Mouse (Mus musculus) MEL (cell line): ENCODE measurements at regions not wholly inside any gene's neighbourhood (a gene's known extent, or its start where the extent isn't known, plus 50 kb on each side); places are given as distances from the start of the nearest gene placed in this dataset.

Source experiments
- DNase-seq: peaks from one replicate; pipeline ENCODE4 v3.0.0; 2011; ENCODE audit warnings: low read depth, low spot score
- H3K27ac ChIP-seq: 2 replicates; pipeline ENCODE4 v1.5.1; 2012; ENCODE audit warnings: low read depth, mild to moderate bottlenecking, control low read depth, low read length, moderate library complexity; ENCODE audit not compliant: control insufficient read depth
- H3K27me3 ChIP-seq, 2 experiments: fragments of 150-350 bp in 1 of 2; sonication (generic) in 1 of 2; 2 replicates each; pipeline ENCODE4 v1.6.1; 2012; ENCODE audit warnings: low read length in 2 of 2, mild to moderate bottlenecking in 2 of 2, improper control_type of control experiment in 1 of 2, moderate library complexity in 1 of 2; ENCODE audit not compliant: insufficient read depth in 2 of 2, control insufficient read depth in 1 of 2
- H3K36me3 ChIP-seq, 2 experiments: 2 replicates each; pipeline ENCODE4 v1.6.1; 2012 to 2014; ENCODE audit warnings: low read length in 2 of 2, improper control_type of control experiment in 1 of 2, inconsistent platforms in 1 of 2, mild to moderate bottlenecking in 1 of 2; ENCODE audit not compliant: insufficient read depth in 2 of 2, control insufficient read depth in 1 of 2
- H3K4me1 ChIP-seq, 2 experiments: fragments of 150-350 bp in 1 of 2; sonication (generic) in 1 of 2; 2 replicates each; pipeline ENCODE4 v1.6.1; 2012; ENCODE audit warnings: low read length in 2 of 2, improper control_type of control experiment in 1 of 2, mild to moderate bottlenecking in 1 of 2; ENCODE audit not compliant: insufficient read depth in 2 of 2, control insufficient read depth in 1 of 2
- H3K4me3 ChIP-seq, 2 experiments: fragments of 150-350 bp in 1 of 2; sonication (generic) in 1 of 2; 2 replicates each; pipeline ENCODE4 v1.5.1; 2012; ENCODE audit warnings: low read depth in 2 of 2, low read length in 2 of 2, mild to moderate bottlenecking in 2 of 2, moderate library complexity in 2 of 2, control low read depth in 1 of 2, improper control_type of control experiment in 1 of 2; ENCODE audit not compliant: control insufficient read depth in 1 of 2, insufficient read depth in 1 of 2
- H3K79me2 ChIP-seq: 2 replicates; pipeline ENCODE4 v1.6.1; 2012; ENCODE audit warnings: mild to moderate bottlenecking, low read length, moderate library complexity; ENCODE audit not compliant: control insufficient read depth, poor library complexity, insufficient read depth
- H3K9ac ChIP-seq: 2 replicates; pipeline ENCODE4 v1.6.1; 2012; ENCODE audit warnings: low read depth, mild to moderate bottlenecking, control low read depth, low read length, moderate library complexity; ENCODE audit not compliant: control insufficient read depth, poor library complexity, severe bottlenecking
- H3K9me3 ChIP-seq: fragments of 150-350 bp; sonication (generic); replicated peaks from 2 replicates; pipeline ENCODE4 v1.6.1; 2012; ENCODE audit warnings: mild to moderate bottlenecking, low read length, improper control_type of control experiment, moderate library complexity; ENCODE audit not compliant: insufficient read depth
- CTCF ChIP-seq, 3 experiments: IDR thresholded peaks in 2 of 3; conservative IDR thresholded peaks in 1 of 3; 2 replicates each; pipeline ENCODE4 v1.5.1; 2011 to 2012; ENCODE audit warnings: low read length in 3 of 3, low read depth in 2 of 3, mild to moderate bottlenecking in 2 of 3, improper control_type of control experiment in 1 of 3, inconsistent platforms in 1 of 3, mixed read lengths in 1 of 3, moderate library complexity in 1 of 3; ENCODE audit not compliant: control insufficient read depth in 1 of 3, insufficient read depth in 1 of 3, poor library complexity in 1 of 3, severe bottlenecking in 1 of 3
- E2F4 ChIP-seq: IDR thresholded peaks from 2 replicates; pipeline ENCODE4 v1.6.1; 2011; ENCODE audit warnings: low read depth, low read length, improper control_type of control experiment, borderline replicate concordance
- ELF1 ChIP-seq: IDR thresholded peaks from 2 replicates; pipeline ENCODE4 v1.6.1; 2014; ENCODE audit warnings: low read depth, mild to moderate bottlenecking, inconsistent platforms, low read length, improper control_type of control experiment, moderate library complexity
- EP300 ChIP-seq, 2 experiments: IDR thresholded peaks; 2 replicates each; pipeline ENCODE4 v1.6.1; 2011; ENCODE audit warnings: improper control_type of control experiment in 2 of 2, low read length in 2 of 2, low read depth in 1 of 2, mild to moderate bottlenecking in 1 of 2
- ETS1 ChIP-seq: IDR thresholded peaks from 2 replicates; pipeline ENCODE4 v1.6.1; 2012; ENCODE audit warnings: low read depth, mild to moderate bottlenecking, inconsistent platforms, low read length, improper control_type of control experiment, moderate library complexity
- GATA1 ChIP-seq: IDR thresholded peaks from 2 replicates; pipeline ENCODE4 v1.6.1; 2011; ENCODE audit warnings: low read depth, low read length, improper control_type of control experiment
- HCFC1 ChIP-seq: IDR thresholded peaks from 2 replicates; pipeline ENCODE4 v1.6.1; 2012; ENCODE audit warnings: low read depth, mild to moderate bottlenecking, inconsistent platforms, low read length, improper control_type of control experiment, moderate library complexity
- JUND ChIP-seq: IDR thresholded peaks from 2 replicates; pipeline ENCODE4 v1.6.1; 2011; ENCODE audit warnings: low read depth, mild to moderate bottlenecking, improper control_type of control experiment, low read length
- MAX ChIP-seq: IDR thresholded peaks from 2 replicates; pipeline ENCODE4 v1.6.1; 2011; ENCODE audit warnings: low read length, improper control_type of control experiment
- MAZ ChIP-seq: IDR thresholded peaks from 2 replicates; pipeline ENCODE4 v1.6.1; 2012; ENCODE audit warnings: low read depth, mild to moderate bottlenecking, inconsistent platforms, low read length, improper control_type of control experiment
- MEF2A ChIP-seq: IDR thresholded peaks from 2 replicates; pipeline ENCODE4 v1.6.1; 2014; ENCODE audit warnings: low read depth, mild to moderate bottlenecking, inconsistent platforms, low read length, improper control_type of control experiment; ENCODE audit not compliant: poor library complexity, insufficient replicate concordance, severe bottlenecking; ENCODE audit errors: extremely low read depth
- MXI1 ChIP-seq: IDR thresholded peaks from 2 replicates; pipeline ENCODE4 v1.6.1; 2011; ENCODE audit warnings: mild to moderate bottlenecking, low read depth, low read length, improper control_type of control experiment
- MYB ChIP-seq: IDR thresholded peaks from 2 replicates; pipeline ENCODE4 v1.6.1; 2011; ENCODE audit warnings: mild to moderate bottlenecking, low read depth, low read length, improper control_type of control experiment
- NELFE ChIP-seq: IDR thresholded peaks from 2 replicates; pipeline ENCODE4 v1.6.1; 2011; ENCODE audit warnings: low read depth, low read length, improper control_type of control experiment
- POLR2A ChIP-seq, 2 experiments: IDR thresholded peaks; 2 replicates each; pipeline ENCODE4 v1.6.1; 2011 to 2012; ENCODE audit warnings: low read length in 2 of 2, mild to moderate bottlenecking in 2 of 2, control low read depth in 1 of 2, improper control_type of control experiment in 1 of 2, low read depth in 1 of 2, moderate library complexity in 1 of 2; ENCODE audit not compliant: control insufficient read depth in 1 of 2, insufficient read depth in 1 of 2, poor library complexity in 1 of 2
- RAD21 ChIP-seq: IDR thresholded peaks from 2 replicates; pipeline ENCODE4 v1.6.1; 2011; ENCODE audit warnings: mild to moderate bottlenecking, low read depth, low read length, improper control_type of control experiment
- RCOR1 ChIP-seq: IDR thresholded peaks from 2 replicates; pipeline ENCODE4 v1.6.1; 2012; ENCODE audit warnings: low read depth, mild to moderate bottlenecking, inconsistent platforms, low read length, improper control_type of control experiment
- SIN3A ChIP-seq: IDR thresholded peaks from 2 replicates; pipeline ENCODE4 v1.6.1; 2012; ENCODE audit warnings: low read length, improper control_type of control experiment, inconsistent platforms
- SMC3 ChIP-seq: IDR thresholded peaks from 2 replicates; pipeline ENCODE4 v1.6.1; 2011; ENCODE audit warnings: low read depth, low read length, improper control_type of control experiment
- TAL1 ChIP-seq: IDR thresholded peaks from 2 replicates; pipeline ENCODE4 v1.6.1; 2012; ENCODE audit warnings: mild to moderate bottlenecking, inconsistent platforms, low read length, moderate library complexity, mixed read lengths
- TBP ChIP-seq: IDR thresholded peaks from 2 replicates; pipeline ENCODE4 v1.8.0; 2011; ENCODE audit warnings: low read depth, low read length, improper control_type of control experiment
- TCF12 ChIP-seq: IDR thresholded peaks from 2 replicates; pipeline ENCODE4 v1.6.1; 2014; ENCODE audit warnings: low read depth, mild to moderate bottlenecking, inconsistent platforms, low read length, improper control_type of control experiment, moderate library complexity
- UBTF ChIP-seq: IDR thresholded peaks from 2 replicates; pipeline ENCODE4 v1.6.1; 2012; ENCODE audit warnings: low read depth, mild to moderate bottlenecking, inconsistent platforms, low read length, improper control_type of control experiment, moderate library complexity, borderline replicate concordance; ENCODE audit not compliant: insufficient read depth
- ZC3H11A ChIP-seq: IDR thresholded peaks from 2 replicates; pipeline ENCODE4 v1.6.1; 2012; ENCODE audit warnings: low read depth, mild to moderate bottlenecking, inconsistent platforms, low read length, improper control_type of control experiment
- ZNF384 ChIP-seq: IDR thresholded peaks from 2 replicates; pipeline ENCODE4 v1.6.1; 2012; ENCODE audit warnings: low read depth, mild to moderate bottlenecking, inconsistent platforms, low read length, improper control_type of control experiment

- peaks cover 6 to 21% of the 10 kb centered on the region in 2 experiments for H3K4me1 ChIP-seq
- no peaks in the 10 kb centered on the region for H3K79me2 ChIP-seq
- peak; percentile 94 for DNase-seq
- H3K27ac ChIP-seq, result peak overlapping the region; percentile 90
- H3K36me3 ChIP-seq, result peaks cover 0 to 24% of the 10 kb centered on the region in 2 experiments; a peak in 2 of 4 replicates
- TF ChIP-seq RAD21 (no peak; the same call in 1 of the 2 replicates), CTCF (IDR thresholded peaks at IDR 0.05 in 2 of 3, conservative IDR thresholded peaks at IDR 0.05 in 1 of 3; ENCODE audit: control insufficient read depth in 1 of 3, insufficient read depth in 1 of 3, low read depth in 2 of 3, low read length in 3 of 3, poor library complexity in 1 of 3, severe bottlenecking in 1 of 3) (no peak), MAZ (no peak; the same call in 1 of the 2 replicates), TAL1 (peak; percentile 93), NELFE (no peak), MXI1 (peak; percentile 45; the same call in 1 of the 2 replicates), JUND (no peak), E2F4 (no peak), RCOR1 (peak; percentile 73), GATA1 (peak; percentile 90), SIN3A (peak; percentile 75), MYB (peak; percentile 88), MAX (no peak), UBTF (no peak), ELF1 (no peak), ZNF384 (peak; percentile 91), ZC3H11A (no peak; the same call in 1 of the 2 replicates), MEF2A (no peak), ETS1 (peak; percentile 88), TBP (peak; percentile 66; the same call in 1 of the 2 replicates), TCF12 (peak; percentile 97), SMC3 (0 out of 2 replicates have a peak, but pooled peaks have one; percentile 17), EP300 (IDR thresholded peaks at IDR 0.05; ENCODE audit: low read depth in 1 of 2, low read length in 2 of 2) (peak; percentile 93 to 99), HCFC1 (peak; percentile 41; the same call in 1 of the 2 replicates), POLR2A (IDR thresholded peaks at IDR 0.05; ENCODE audit: control insufficient read depth in 1 of 2, insufficient read depth in 1 of 2, low read depth in 1 of 2, low read length in 2 of 2, poor library complexity in 1 of 2) (peak in 1 of 2 experiments; percentile 53; a peak in 2 of 4 replicates)
- peak overlapping the region; percentile 69 for H3K9ac ChIP-seq
- no peaks in the 10 kb centered on the region for H3K9me3 ChIP-seq
- no peaks in the 10 kb centered on the region for H3K27me3 ChIP-seq
- peak overlapping the region; percentile 47 to 55 for H3K4me3 ChIP-seq
Measured at GRCm38 (mm10) chr4:89509655-89510391, 169.4 kb upstream of the Dmrta1 start.
